Mouse (Mus musculus) liver, embryonic 13.5 days (tissue): ENCODE measurements around the gene Rnase2b. TPM values are rescaled to one million over a fixed set of nuclear protein-coding genes. Genes with fewer than 3 reads are reported as not detected.
"Not testable (repeated sequence)": the region's sequence is repeated elsewhere in the genome, so short reads cannot be mapped to it uniquely, and the experiment has no call there.

Experiments used
- ATAC-seq: fragments of 200-750 bp; cut with Nextera tagmentation; 2 replicates; pipeline ENCODE4 v1.8.0; 2017; ENCODE audit warnings: low read depth, mild to moderate bottlenecking, moderate number of reproducible peaks, moderate library complexity
- DNase-seq: peaks from one replicate; pipeline ENCODE4 v3.0.0; 2022
- H3K27ac ChIP-seq: fragments of 300-500 bp; sonication (generic); 2 replicates; pipeline ENCODE4 v1.5.1; 2015; ENCODE audit warnings: moderate library complexity, mild to moderate bottlenecking, inconsistent platforms
- H3K27me3 ChIP-seq: fragments of 300-500 bp; sonication (generic); 2 replicates; pipeline ENCODE4 v1.6.1; 2015; ENCODE audit warnings: mild to moderate bottlenecking, inconsistent platforms
- H3K36me3 ChIP-seq: fragments of 300-500 bp; sonication (generic); 2 replicates; pipeline ENCODE4 v1.6.1; 2015; ENCODE audit warnings: mild to moderate bottlenecking, inconsistent platforms
- H3K4me1 ChIP-seq: fragments of 300-500 bp; sonication (generic); replicated peaks from 2 replicates; pipeline ENCODE4 v1.6.1; 2015; ENCODE audit warnings: inconsistent platforms
- H3K4me2 ChIP-seq: fragments of 300-500 bp; sonication (generic); 2 replicates; pipeline ENCODE4 v1.6.1; 2015; ENCODE audit warnings: inconsistent platforms, mild to moderate bottlenecking, moderate library complexity
- H3K4me3 ChIP-seq: fragments of 300-500 bp; sonication (generic); replicated peaks from 2 replicates; pipeline ENCODE4 v1.5.1; 2015; ENCODE audit warnings: mild to moderate bottlenecking, inconsistent platforms
- H3K9ac ChIP-seq: fragments of 300-500 bp; sonication (generic); 2 replicates; pipeline ENCODE4 v1.6.1; 2015; ENCODE audit warnings: mild to moderate bottlenecking, inconsistent platforms
- H3K9me3 ChIP-seq: fragments of 300-500 bp; sonication (generic); replicated peaks from 2 replicates; pipeline ENCODE4 v1.6.1; 2016; ENCODE audit warnings: inconsistent platforms
- WGBS: fragments of 180-500 bp; shearing (Covaris S2); methylation state at CpG from one replicate; pipeline ENCODE4 v1.1.7; 2015; ENCODE audit not compliant: insufficient replicate concordance; 5-methylcytosine and 5-hydroxymethylcytosine counted together
- polyA plus RNA-seq: library from polyadenylated mRNA; unstranded; fragments of >200 nt; fragmentation: Nextera tagmentation; extraction: Ambion mirVana; gene quantifications from 2 replicates; pipeline ENCODE4 v1.2.1, GENCODE M21; 2015

Rnase2b gene
- polyA plus RNA-seq: not detected in 2 replicates

- not testable (repeated sequence) for H3K9ac ChIP-seq, H3K27me3 ChIP-seq, DNase-seq, H3K4me3 ChIP-seq, H3K36me3 ChIP-seq, H3K9me3 ChIP-seq, H3K4me2 ChIP-seq, H3K27ac ChIP-seq, ATAC-seq
- 75% methylated on average over 3 of the region's 3 CpGs for WGBS
- H3K4me1 ChIP-seq: peaks cover 18% of the 10 kb centered on the region
Measured at GRCm38 (mm10) chr14:51161976-51162375, at the start of gene Rnase2b. Rnase2b (plus strand) TSS chr14:51162260.

GRCm38 (mm10) chr14:51113476-51113875, 48.6 kb upstream of the Rnase2b start:
- no peaks in the 10 kb centered on the region for H3K9me3 ChIP-seq
- no peaks in the 10 kb centered on the region for H3K36me3 ChIP-seq
- H3K4me2 ChIP-seq: no peak overlapping the region
- no peaks in the 10 kb centered on the region for H3K27me3 ChIP-seq
- no peak for ATAC-seq
- no peak overlapping the region for H3K9ac ChIP-seq
- no peak for DNase-seq
- H3K4me1 ChIP-seq: peaks cover 8% of the 10 kb centered on the region
- no peak overlapping the region for H3K27ac ChIP-seq
- 45% methylated on average over 9 of the region's 9 CpGs for WGBS
- no peak overlapping the region for H3K4me3 ChIP-seq

GRCm38 (mm10) chr14:51113916-51114560, 48.0 kb upstream of the Rnase2b start, which contains the start of gene Eddm3b:
Eddm3b (plus strand) TSS chr14:51114426.
- Histone ChIP-seq H3K4me3 (no peak within 1 kb of the TSS), H3K9ac (no peak within 1 kb of the TSS), H3K4me1 (peaks cover 8% of the 10 kb centered on the region), H3K9me3 (no peaks in the 10 kb centered on the region; the same call in 1 of the 2 replicates), H3K27me3 (no peaks in the 10 kb centered on the region), H3K4me2 (no peak within 1 kb of the TSS), H3K27ac (no peak within 1 kb of the TSS), H3K36me3 (no peaks in the 10 kb centered on the region)
- ATAC-seq (no peak), DNase-seq (no peak)
- 56% methylated on average over 12 of the region's 12 CpGs for WGBS

DNA sequence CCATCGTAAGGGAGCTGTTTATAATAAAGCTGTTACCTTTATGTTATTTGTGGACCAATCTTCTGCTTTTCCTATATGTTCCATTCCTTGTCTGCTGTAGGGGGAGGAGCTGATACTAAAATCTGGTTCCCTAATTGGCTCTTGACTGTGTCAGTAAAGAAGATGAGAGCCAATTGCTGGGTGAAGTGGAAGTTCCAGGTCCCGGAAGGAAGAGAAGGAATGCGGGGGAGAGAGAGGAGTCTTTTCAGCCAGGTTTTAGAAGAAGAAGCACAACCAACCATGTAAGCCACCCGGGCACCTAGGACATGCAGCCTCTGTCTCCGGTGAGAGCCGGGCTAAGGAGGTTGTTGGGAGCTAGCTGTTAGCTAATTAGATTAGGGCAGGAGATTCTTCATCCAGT, 36.4 kb upstream of the Rnase2b start:
- peaks cover 84% of the 10 kb centered on the region for H3K4me1 ChIP-seq
- no peaks in the 10 kb centered on the region for H3K27me3 ChIP-seq
- no peak overlapping the region for H3K4me2 ChIP-seq
- ATAC-seq: no peak
- no peaks in the 10 kb centered on the region for H3K9me3 ChIP-seq
- 80% methylated on average over 6 of the region's 6 CpGs for WGBS
- peak overlapping the region; percentile 9; the same call in 1 of the 2 replicates for H3K27ac ChIP-seq
- no peak overlapping the region for H3K4me3 ChIP-seq
- DNase-seq: no peak
- H3K36me3 ChIP-seq: no peaks in the 10 kb centered on the region
- H3K9ac ChIP-seq: no peak overlapping the region

- Histone ChIP-seq H3K36me3 (no peaks in the 10 kb centered on the region), H3K27me3 (no peaks in the 10 kb centered on the region), H3K4me2 (peak overlapping the region; percentile 52), H3K4me3 (peak overlapping the region; percentile 10; the same call in 1 of the 2 replicates), H3K9ac (peak overlapping the region; percentile 61), H3K9me3 (no peaks in the 10 kb centered on the region), H3K27ac (peak overlapping the region; percentile 99), H3K4me1 (peaks cover 90% of the 10 kb centered on the region)
- 25% methylated on average over 2 of the region's 2 CpGs for WGBS
- peak; percentile 88 for ATAC-seq
- peak; percentile 82 for DNase-seq
Measured at GRCm38 (mm10) chr14:51127648-51128258, 34.3 kb upstream of the Rnase2b start.

DNA sequence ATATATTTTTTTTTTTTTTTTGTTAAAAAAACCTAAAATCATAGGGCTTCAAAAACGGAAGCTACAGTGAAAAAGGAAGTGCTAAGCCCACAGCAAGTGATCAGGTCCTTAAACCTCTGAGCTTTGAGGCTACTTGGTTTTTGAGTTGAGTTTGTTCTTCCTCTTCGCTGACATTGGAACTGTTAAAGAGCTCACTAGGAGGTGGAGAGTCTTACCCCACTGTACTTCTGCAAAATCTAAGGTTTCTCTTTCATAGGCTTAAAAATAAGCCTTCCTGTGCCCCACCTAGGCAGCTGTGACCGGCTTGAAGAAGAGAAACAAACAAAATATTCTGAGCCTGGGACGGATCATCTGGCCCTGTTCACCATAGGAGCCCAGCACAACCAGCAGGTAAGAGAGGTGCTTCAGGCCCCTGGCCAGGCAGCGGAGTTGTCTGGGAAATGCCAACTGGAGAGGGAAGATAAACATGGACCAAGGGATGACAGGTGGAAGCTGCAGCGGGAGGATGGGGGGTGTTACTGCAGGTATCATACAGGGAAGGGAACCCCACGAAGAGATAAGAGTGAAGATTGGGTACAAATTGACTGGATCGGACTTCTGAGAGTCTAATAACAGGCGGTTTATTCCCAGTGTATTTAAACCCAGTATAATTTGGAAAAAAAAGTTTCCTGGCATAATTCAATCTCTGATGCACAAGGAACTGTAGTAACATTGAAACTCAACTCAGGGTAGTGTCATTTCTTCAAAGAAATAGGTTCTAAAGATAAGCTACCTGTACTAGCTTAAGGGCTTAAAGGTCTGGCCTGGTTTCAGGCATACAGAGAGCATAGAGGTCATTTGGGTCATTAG, 33.1 kb upstream of the Rnase2b start:
- peaks cover 89% of the 10 kb centered on the region for H3K4me1 ChIP-seq
- DNase-seq (peak; percentile 55), ATAC-seq (no peak)
- no peaks in the 10 kb centered on the region for H3K9me3 ChIP-seq
- H3K9ac ChIP-seq: peak overlapping the region; percentile 73
- peak overlapping the region; percentile 99 for H3K27ac ChIP-seq
- no peaks in the 10 kb centered on the region for H3K27me3 ChIP-seq
- 17% methylated on average over 9 of the region's 9 CpGs for WGBS
- no peaks in the 10 kb centered on the region for H3K36me3 ChIP-seq
- H3K4me2 ChIP-seq: peak overlapping the region; percentile 80
- H3K4me3 ChIP-seq: peak overlapping the region; percentile 52

DNA sequence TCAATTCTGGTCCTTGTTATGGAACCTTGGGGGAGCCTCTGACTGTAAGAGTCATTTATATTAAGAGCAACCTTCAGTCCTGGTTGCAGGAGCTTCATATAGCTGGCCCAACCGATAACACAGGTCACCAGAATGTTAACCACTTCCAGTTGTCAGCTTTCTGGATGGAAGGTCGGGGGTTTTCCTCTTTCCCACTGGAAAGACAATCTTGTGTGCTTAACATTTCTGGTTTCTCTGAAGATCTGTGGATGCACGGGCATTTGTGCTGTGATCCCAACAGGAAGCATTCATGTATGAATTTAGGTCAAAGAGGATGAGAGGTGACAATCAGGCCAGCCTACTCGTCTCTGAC, 32.5 kb upstream of the Rnase2b start:
- peak overlapping the region; percentile 73 for H3K9ac ChIP-seq
- peak overlapping the region; percentile 80 for H3K4me2 ChIP-seq
- H3K9me3 ChIP-seq: no peaks in the 10 kb centered on the region
- no peak for ATAC-seq
- H3K27ac ChIP-seq: peak overlapping the region; percentile 99
- peak; percentile 33 for DNase-seq
- peak overlapping the region; percentile 52 for H3K4me3 ChIP-seq
- peaks cover 84% of the 10 kb centered on the region for H3K4me1 ChIP-seq
- no peaks in the 10 kb centered on the region for H3K36me3 ChIP-seq
- no peaks in the 10 kb centered on the region for H3K27me3 ChIP-seq
- WGBS: 13% methylated on average over 4 of the region's 4 CpGs

- H3K4me3 ChIP-seq: peak overlapping the region; percentile 52
- peak overlapping the region; percentile 80 for H3K4me2 ChIP-seq
- no peaks in the 10 kb centered on the region for H3K36me3 ChIP-seq
- peak overlapping the region; percentile 73 for H3K9ac ChIP-seq
- no peaks in the 10 kb centered on the region for H3K9me3 ChIP-seq
- peaks cover 77% of the 10 kb centered on the region for H3K4me1 ChIP-seq
- DNase-seq (peak; percentile 70), ATAC-seq (peak; percentile 83)
- H3K27me3 ChIP-seq: no peaks in the 10 kb centered on the region
- 21% methylated on average over 9 of the region's 9 CpGs for WGBS
- peak overlapping the region; percentile 99 for H3K27ac ChIP-seq
Measured at GRCm38 (mm10) chr14:51130315-51130940, 31.6 kb upstream of the Rnase2b start.

- H3K27ac ChIP-seq: peak overlapping the region; percentile 99
- DNase-seq: no peak
- H3K4me1 ChIP-seq: peaks cover 69% of the 10 kb centered on the region
- H3K27me3 ChIP-seq: no peaks in the 10 kb centered on the region
- H3K36me3 ChIP-seq: no peaks in the 10 kb centered on the region
- peak overlapping the region; percentile 80 for H3K4me2 ChIP-seq
- ATAC-seq: no peak
- H3K9me3 ChIP-seq: no peaks in the 10 kb centered on the region
- H3K9ac ChIP-seq: peak overlapping the region; percentile 73
- 48% methylated on average over 7 of the region's 7 CpGs for WGBS
- no peak overlapping the region for H3K4me3 ChIP-seq
Measured at GRCm38 (mm10) chr14:51131086-51131815, 30.8 kb upstream of the Rnase2b start.

GRCm38 (mm10) chr14:51132372-51132771, 29.7 kb upstream of the Rnase2b start:
- peak; percentile 45 for ATAC-seq
- peak overlapping the region; percentile 99 for H3K27ac ChIP-seq

More at GRCm38 (mm10) chr14:51132372-51132771, 29.7 kb upstream of the Rnase2b start:
- peak; percentile 46 for DNase-seq
- H3K9ac ChIP-seq: peak overlapping the region; percentile 73; the same call in 1 of the 2 replicates
- H3K27me3 ChIP-seq: no peaks in the 10 kb centered on the region
- WGBS: 52% methylated on average over 4 of the region's 4 CpGs
- no peaks in the 10 kb centered on the region for H3K9me3 ChIP-seq
- H3K4me3 ChIP-seq: no peak overlapping the region
- peaks cover 59% of the 10 kb centered on the region for H3K4me1 ChIP-seq
- no peaks in the 10 kb centered on the region for H3K36me3 ChIP-seq
- peak overlapping the region; percentile 40 for H3K4me2 ChIP-seq
